Mouse (Mus musculus): ENCODE data around the gene Slc25a51. TPM values are rescaled to one million over a fixed set of nuclear protein-coding genes. Genes with fewer than 3 reads are reported as not detected.

Gene Slc25a51
- polyA plus RNA-seq (2021; fragmentation: Nextera tagmentation): 47.2 and 59.3 TPM in 2 replicates
- long read RNA-seq, experiment 1, full-length matches to known transcripts: 54 of 66 reads
- long read RNA-seq, experiment 1, partial matches to known transcripts: 0 of 66 reads
- long read RNA-seq, experiment 1, other reads (novel, unspliced or antisense): 12 of 66 reads
- long read RNA-seq, experiment 2, full-length matches to known transcripts: 270 of 286 reads
- long read RNA-seq, experiment 2, partial matches to known transcripts: 0 of 286 reads
- long read RNA-seq, experiment 2, other reads (novel, unspliced or antisense): 16 of 286 reads

GRCm38 (mm10) chr4:45408427-45409132, at the start of gene Slc25a51:
Slc25a51 (minus strand) TSS chr4:45408766.

Small RNAs within 50 kb of the gene (microRNA-seq; reads per million reads assigned to microRNA genes)
- not detected for gene Gm25692

Other genes starting within 250 kb of the Slc25a51 start
- gene Frmpd1, start 223.9 kb downstream of the Slc25a51 start, polyA plus RNA-seq (2021; fragmentation: Nextera tagmentation): 3.2 and 3.5 TPM in 2 replicates
- gene Trmt10b, start 111.6 kb downstream of the Slc25a51 start, polyA plus RNA-seq (2021; fragmentation: Nextera tagmentation): 17.6 and 17.9 TPM in 2 replicates
- 1.2 and 1.4 TPM in 2 replicates for gene Dcaf10, start 66.7 kb downstream of the Slc25a51 start, polyA plus RNA-seq (2021; fragmentation: Nextera tagmentation)
- gene Exosc3, start 66.0 kb downstream of the Slc25a51 start, polyA plus RNA-seq (2021; fragmentation: Nextera tagmentation): 23.1 and 25.6 TPM in 2 replicates
- gene Shb, start 123.7 kb upstream of the Slc25a51 start, polyA plus RNA-seq (2021; fragmentation: Nextera tagmentation): 1.3 and 1.6 TPM in 2 replicates

All from layer of hippocampus, adult 6 months (tissue).